In genomic region chr5:122524854-122525237, GRCm38 (mm10) we compare ENCODE assay signal across 8 mouse cellular contexts. TPM values are rescaled to one million over a fixed set of nuclear protein-coding genes. Genes with fewer than 3 reads are reported as not detected.
A peak's percentile ranks its signal among the peaks of the same experiment; 100 is the strongest.
DNase-seq lines count a peak whose midpoint lies in the region; ATAC-seq and TF ChIP-seq lines count a peak whose summit lies in the region.
"Had no signal": no experiment of that assay in that cellular context is flagged by ENCODE, and none has a peak within 500 bp of the region (broad histone marks: within the 10 kb centered on the region; RNA-seq: fewer than 3 reads in every experiment).

No protein-coding gene starts in this region.

- H3K4me3 ChIP-seq in liver, embryonic 16.5 days (ENCODE audit: low read depth, low read length) = no peak overlapping the region
- H3K4me3 ChIP-seq in heart, embryonic 13.5 days = no peak overlapping the region
- H3K4me3 ChIP-seq in intestine, postnatal 0 days (ENCODE audit: low read depth, low read length) = no peak overlapping the region
- H3K4me3 ChIP-seq in limb, embryonic 15.5 days = no peak overlapping the region

- no peak overlapping the region for H3K9ac ChIP-seq in liver, embryonic 16.5 days (ENCODE audit: low read depth, low read length)
- peak overlapping the region; percentile 66 for H3K9ac ChIP-seq in heart, embryonic 13.5 days
- H3K9ac ChIP-seq in intestine, postnatal 0 days (ENCODE audit: low read depth, low read length) = 0 out of 2 replicates have a peak overlapping the region, but pooled peaks have one; percentile 17
- H3K9ac ChIP-seq in limb, embryonic 15.5 days = no peak overlapping the region
- H3K9ac ChIP-seq: forebrain, postnatal 0 days had no signal

- H3K27me3 ChIP-seq in liver, embryonic 16.5 days (ENCODE audit: control insufficient read depth, insufficient read depth, low read depth, low read length) = no peaks in the 10 kb centered on the region
- H3K27me3 ChIP-seq in heart, embryonic 13.5 days (replicated peaks) = no peaks in the 10 kb centered on the region
- H3K27me3 ChIP-seq in intestine, postnatal 0 days (replicated peaks; ENCODE audit: control insufficient read depth, insufficient read depth, low read length) = no peaks in the 10 kb centered on the region
- H3K27me3 ChIP-seq in limb, embryonic 15.5 days = no peaks in the 10 kb centered on the region

- H3K4me2 ChIP-seq in liver, embryonic 16.5 days (ENCODE audit: low read depth, low read length) = no peak overlapping the region
- H3K4me2 ChIP-seq in heart, embryonic 13.5 days = no peak overlapping the region
- no peak overlapping the region; the same call in 1 of the 2 replicates for H3K4me2 ChIP-seq in intestine, postnatal 0 days (replicated peaks; ENCODE audit: low read depth)
- no peak overlapping the region for H3K4me2 ChIP-seq in limb, embryonic 15.5 days

- no peak for ATAC-seq in liver, embryonic 16.5 days (ENCODE audit: low read depth)
- no peak for ATAC-seq in heart, embryonic 13.5 days (ENCODE audit: extremely low read depth, insufficient number of reproducible peaks, low FRiP score, low TSS enrichment)
- ATAC-seq in intestine, postnatal 0 days = no peak
- ATAC-seq in limb, embryonic 15.5 days (ENCODE audit: insufficient number of reproducible peaks, low FRiP score, low TSS enrichment, low read depth) = no peak
- ATAC-seq: forebrain, postnatal 0 days had no signal

- 54% methylated on average over 4 of the region's 4 CpGs for WGBS in liver, embryonic 16.5 days (ENCODE audit: insufficient replicate concordance)
- WGBS in heart, embryonic 13.5 days = 67% methylated on average over 4 of the region's 4 CpGs
- 30% methylated on average over 4 of the region's 4 CpGs for WGBS in intestine, postnatal 0 days
- 71% methylated on average over 4 of the region's 4 CpGs for WGBS in limb, embryonic 15.5 days

- no peaks in the 10 kb centered on the region for H3K9me3 ChIP-seq in liver, embryonic 16.5 days (replicated peaks; ENCODE audit: control insufficient read depth, low read length)
- H3K9me3 ChIP-seq in heart, embryonic 13.5 days = no peaks in the 10 kb centered on the region
- H3K9me3 ChIP-seq in intestine, postnatal 0 days (ENCODE audit: control insufficient read depth) = no peaks in the 10 kb centered on the region
- no peaks in the 10 kb centered on the region for H3K9me3 ChIP-seq in limb, embryonic 15.5 days

- DNase-seq in liver = no peak
- no peak for DNase-seq in layer of hippocampus, postnatal 14 days (ENCODE audit: low spot score in 2 of 2)
- no peak for DNase-seq in thymus, postnatal 0 days (ENCODE audit: low spot score)
- DNase-seq: forebrain, postnatal 0 days had no signal

- no peaks in the 10 kb centered on the region for H3K36me3 ChIP-seq in liver, embryonic 16.5 days (ENCODE audit: control insufficient read depth, insufficient read depth)
- H3K36me3 ChIP-seq in heart, embryonic 13.5 days = no peaks in the 10 kb centered on the region
- H3K36me3 ChIP-seq in intestine, postnatal 0 days (ENCODE audit: control insufficient read depth, insufficient read depth) = no peaks in the 10 kb centered on the region
- no peaks in the 10 kb centered on the region for H3K36me3 ChIP-seq in limb, embryonic 15.5 days

- TF ChIP-seq CTCF in intestine, postnatal 0 days (IDR thresholded peaks at IDR 0.05; ENCODE audit: low read depth) = no peak

- H3K27ac ChIP-seq in liver, embryonic 16.5 days (ENCODE audit: low read length) = peak overlapping the region; percentile 31; the same call in 1 of the 2 replicates
- H3K27ac ChIP-seq in heart, embryonic 13.5 days (replicated peaks) = peak overlapping the region; percentile 87
- H3K27ac ChIP-seq in intestine, postnatal 0 days (ENCODE audit: low read depth, low read length) = peak overlapping the region; percentile 30; the same call in 1 of the 2 replicates
- peak overlapping the region; percentile 47; the same call in 1 of the 2 replicates for H3K27ac ChIP-seq in limb, embryonic 15.5 days

- peaks cover 5% of the 10 kb centered on the region; the same call in 1 of the 2 replicates for H3K4me1 ChIP-seq in liver, embryonic 16.5 days (ENCODE audit: control insufficient read depth, low read depth, low read length)
- peaks cover 80% of the 10 kb centered on the region for H3K4me1 ChIP-seq in heart, embryonic 13.5 days
- H3K4me1 ChIP-seq in intestine, postnatal 0 days (replicated peaks; ENCODE audit: control insufficient read depth, insufficient read depth, low read length) = peaks cover 32% of the 10 kb centered on the region; the same call in 1 of the 2 replicates
- peaks cover 53% of the 10 kb centered on the region for H3K4me1 ChIP-seq in limb, embryonic 15.5 days

RNA-seq across cellular contexts. Expression of gene Atp2a2, which starts 22.8 kb away (rescaled TPM):
- polyA plus RNA-seq in liver, embryonic 16.5 days (2015; fragmentation: Nextera tagmentation; extraction: Ambion mirVana) = 10.0 and 11.3 TPM in 2 replicates
- polyA plus RNA-seq in heart, embryonic 13.5 days (2015; fragmentation: Nextera tagmentation; extraction: Ambion mirVana) = 221 and 227 TPM in 2 replicates
- 26.1 and 27.3 TPM in 2 replicates for polyA plus RNA-seq in intestine, postnatal 0 days (2015; fragmentation: Nextera tagmentation; extraction: Ambion mirVana)
- polyA plus RNA-seq in limb, embryonic 15.5 days (2015; fragmentation: Nextera tagmentation; extraction: Ambion mirVana) = 29.1 and 29.2 TPM in 2 replicates
- total RNA-seq in layer of hippocampus, postnatal 14 days (2021) = 100 to 1,000 TPM; 659 to 669 TPM
- 20.2 and 22.6 TPM in 2 replicates for polyA plus RNA-seq in thymus, postnatal 0 days (2015; fragmentation: Nextera tagmentation; extraction: Ambion mirVana)

Comparison
In these comparisons a context has a peak if more than half of its experiments do, and no peak if none do; other contexts are left out.
1. H3K27ac ChIP-seq: peak in every context shown above with its lines; median percentile 87 in heart, embryonic 13.5 days; 47 in limb, embryonic 15.5 days; 31 in liver, embryonic 16.5 days; 30 in intestine, postnatal 0 days.
2. H3K9ac ChIP-seq: peak in heart, embryonic 13.5 days (single experiment) and intestine, postnatal 0 days (single experiment); none in liver, embryonic 16.5 days (single experiment) and limb, embryonic 15.5 days (single experiment).